Mouse (Mus musculus) T-helper 1 cell (primary cell): Measurements from ENCODE around the gene Mylpf.

Source experiments
- in situ Hi-C: fragments of 300-600 bp; cut with MboI, MseI; formaldehyde crosslinking; loops from one replicate; pipeline ENCODE4 v1.15.1; 2025; ENCODE audit warnings: high pct_unique_total_duplicates

Mylpf gene

GRCm38 (mm10) chr7:127196484-127196883 lies 12.2 kb upstream of the Mylpf start:
- in situ Hi-C loops, result loop anchor here (5.0 to 25.0 kb wide), 3 partner anchors 59 to 1191 kb away; partner anchors contain the start of gene Spn

GRCm38 (mm10) chr7:127206606-127207005 lies 2.1 kb upstream of the Mylpf start:
- in situ Hi-C loops, result loop anchor here (25.0 kb wide), 1 partner anchor 1031 kb away; the partner anchor contains the start of genes 9130023H24Rik, Armc5 and Tgfb1i1

DNA sequence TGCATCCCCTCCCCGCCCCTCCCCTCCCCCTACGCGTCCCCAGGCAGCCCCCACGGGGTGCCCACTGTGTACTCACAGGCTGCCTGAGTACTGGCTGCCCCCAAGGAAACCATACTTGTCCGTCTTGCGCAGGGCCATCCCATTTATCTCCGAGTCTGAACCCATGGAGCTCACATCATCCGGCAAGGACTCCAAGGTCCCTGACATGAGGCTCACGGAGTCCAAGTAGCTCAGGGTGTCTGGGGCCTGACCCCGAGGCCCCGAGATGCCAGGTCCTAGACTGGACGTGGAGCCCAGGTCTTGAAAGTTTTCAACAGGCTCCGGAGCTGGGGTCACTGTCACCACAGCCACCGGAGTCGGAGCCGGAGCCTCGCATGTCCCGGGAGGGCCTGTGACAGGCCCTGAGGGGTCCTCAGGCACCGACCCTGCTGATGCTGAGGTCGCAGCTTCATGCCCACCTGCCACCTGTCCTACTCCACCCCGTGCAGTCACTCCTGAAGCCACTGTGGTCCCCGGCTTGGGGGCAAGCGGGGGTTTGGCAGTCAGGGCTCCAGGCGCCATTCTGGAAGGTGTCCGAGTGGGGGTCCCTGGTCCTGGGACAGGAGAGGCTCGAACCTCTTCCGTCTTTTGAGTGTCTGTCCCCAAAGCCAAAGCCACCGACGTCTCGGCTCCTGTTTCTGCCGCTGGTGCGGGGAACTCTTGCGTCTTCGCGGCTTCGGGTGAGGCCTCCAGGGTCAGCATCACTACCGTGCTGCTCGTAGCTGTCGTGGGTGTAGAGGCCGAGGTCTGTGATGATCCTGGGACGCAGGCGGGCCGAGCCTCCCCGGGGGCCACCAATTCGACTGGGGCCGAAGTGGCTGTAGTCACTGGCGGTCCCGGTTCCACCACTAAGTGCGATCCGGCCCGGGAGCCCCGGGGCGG lies 1.1 kb upstream of the Mylpf start:
- in situ Hi-C loops, result loop anchor here (25.0 kb wide), 1 partner anchor 1030 kb away; the partner anchor contains the start of genes 9130023H24Rik, Armc5 and Tgfb1i1

DNA sequence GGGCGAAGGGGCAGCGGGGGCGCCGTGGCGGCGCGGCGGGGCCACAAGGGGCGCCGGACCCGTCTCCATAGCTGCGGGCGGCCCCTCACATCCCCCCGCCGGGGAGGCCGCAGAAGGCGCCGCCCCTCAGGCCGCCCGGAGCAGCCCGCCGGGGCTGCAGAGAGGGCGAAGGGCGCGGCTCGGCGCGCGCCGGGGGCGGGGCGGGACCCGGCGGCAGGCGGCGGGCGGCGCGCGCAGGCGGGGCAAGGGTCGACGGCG lies 466 bp upstream of the Mylpf start, which contains the start of gene Tbc1d10b:
Gene Tbc1d10b, minus strand, starts transcription at position 174 of the 258 bp plus-strand sequence.
- in situ Hi-C loops, result loop anchor here (25.0 kb wide), 1 partner anchor 1029 kb away; the partner anchor contains the start of genes 9130023H24Rik, Armc5 and Tgfb1i1

DNA sequence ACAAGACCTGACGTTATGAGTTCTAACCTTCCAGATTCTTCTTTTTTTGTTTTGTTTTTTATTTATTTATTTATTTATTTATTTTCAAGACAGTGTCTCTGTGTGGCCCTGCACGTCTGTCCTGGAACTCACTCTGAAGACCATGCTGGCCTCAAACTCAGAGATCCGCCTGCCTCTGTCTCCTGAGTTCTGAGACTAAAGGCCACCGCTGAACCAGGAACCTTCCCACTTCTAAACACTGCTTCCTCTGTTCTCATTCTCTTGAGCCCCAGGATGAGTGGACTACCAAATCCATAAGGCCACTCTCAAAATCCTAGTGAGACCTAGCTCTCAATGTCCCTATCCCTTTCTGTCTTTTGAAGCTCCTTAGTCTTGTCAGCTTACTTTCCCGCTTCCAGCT lies 1.2 kb downstream of the Mylpf start:
- in situ Hi-C loops, result loop anchor here (25.0 kb wide), 1 partner anchor 1027 kb away; the partner anchor contains the start of genes 9130023H24Rik, Armc5 and Tgfb1i1

DNA sequence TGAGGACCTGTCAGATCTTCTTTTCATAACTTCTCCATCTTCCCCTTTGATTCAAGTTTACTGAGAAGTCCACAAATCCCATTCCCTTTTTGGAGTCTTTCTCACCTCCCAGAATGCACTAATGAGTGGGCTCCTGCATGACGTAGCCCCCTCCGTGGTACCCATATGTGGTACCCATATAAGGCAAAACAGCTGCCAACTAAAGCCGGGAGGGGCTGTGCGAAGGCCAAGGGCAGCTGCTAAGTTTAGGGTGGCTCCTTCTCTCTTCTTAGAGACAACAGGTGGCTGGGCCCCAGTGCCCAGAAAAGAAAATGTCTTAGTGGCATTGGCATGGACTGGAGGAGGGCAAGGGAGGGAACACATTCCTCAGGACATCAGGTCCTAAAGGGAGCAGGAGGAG lies 1.6 kb downstream of the Mylpf start:
- in situ Hi-C loops, result loop anchor here (25.0 kb wide), 1 partner anchor 1027 kb away; the partner anchor contains the start of genes 9130023H24Rik, Armc5 and Tgfb1i1

DNA sequence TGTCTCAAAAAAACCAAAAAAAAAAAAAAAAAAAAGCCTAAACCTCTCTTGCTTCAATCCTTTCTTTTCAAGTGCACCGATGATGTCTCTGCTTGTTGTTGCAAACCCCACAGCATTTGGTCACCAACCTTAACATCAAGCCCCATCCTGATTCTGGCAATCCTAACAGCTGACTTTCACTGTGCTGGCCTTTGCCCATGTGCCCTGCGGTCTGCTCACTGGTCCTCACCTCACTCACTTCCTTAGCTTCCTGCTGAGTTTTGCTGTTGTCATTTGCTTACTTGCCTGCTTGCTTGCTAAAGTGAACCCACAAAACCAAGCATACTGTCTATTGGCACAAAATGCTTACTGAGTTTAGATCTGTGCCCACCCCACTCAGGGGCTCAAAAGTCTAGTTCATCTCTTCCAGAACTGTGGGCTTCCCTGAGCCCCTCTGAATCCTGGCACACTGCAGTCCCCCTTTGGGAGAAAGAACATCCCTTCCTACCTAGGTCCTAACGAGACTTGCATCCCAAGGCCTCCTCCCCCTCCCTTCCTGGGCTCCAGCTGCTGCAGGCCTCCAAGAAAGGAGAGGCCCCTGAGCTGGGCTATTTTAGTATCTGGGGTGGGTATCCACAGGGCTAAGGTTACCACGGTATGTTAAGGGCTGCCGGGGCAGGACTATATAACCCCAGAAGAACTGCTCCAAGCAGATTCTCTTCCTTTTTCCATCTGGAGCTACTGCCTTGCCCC lies 2.5 kb downstream of the Mylpf start:
- in situ Hi-C loops, result loop anchor here (25.0 kb wide), 1 partner anchor 1026 kb away; the partner anchor contains the start of genes 9130023H24Rik, Armc5 and Tgfb1i1

- in situ Hi-C loops, result loop anchor here (25.0 kb wide), 1 partner anchor 1025 kb away; the partner anchor contains the start of genes 9130023H24Rik, Armc5 and Tgfb1i1
These were observed 4.0 kb downstream of the Mylpf start for GRCm38 (mm10) chr7:127212432-127213250.

GRCm38 (mm10) chr7:127213485-127213884 lies 4.8 kb downstream of the Mylpf start:
- in situ Hi-C loops, result loop anchor here (25.0 kb wide), 1 partner anchor 1024 kb away; the partner anchor contains the start of genes 9130023H24Rik, Armc5 and Tgfb1i1

DNA sequence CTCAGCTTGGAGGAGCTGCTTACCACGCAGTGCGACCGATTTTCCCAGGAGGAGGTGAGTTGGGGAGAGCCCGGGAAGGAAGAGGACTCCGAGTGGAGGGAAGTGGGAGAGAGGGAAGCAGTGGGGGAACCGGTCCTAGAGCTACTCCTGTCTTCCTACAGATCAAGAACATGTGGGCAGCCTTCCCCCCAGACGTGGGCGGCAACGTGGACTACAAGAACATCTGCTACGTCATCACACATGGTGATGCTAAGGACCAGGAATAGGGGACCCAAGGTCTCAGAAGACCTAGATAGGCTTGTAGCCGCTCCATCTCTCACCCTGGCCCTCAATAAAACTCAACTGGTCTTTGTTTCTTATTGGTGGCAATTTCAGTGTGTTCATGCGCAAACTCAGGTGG lies 5.2 kb downstream of the Mylpf start:
- in situ Hi-C loops, result loop anchor here (25.0 kb wide), 1 partner anchor 1023 kb away; the partner anchor contains the start of genes 9130023H24Rik, Armc5 and Tgfb1i1

- in situ Hi-C loops, result loop anchor here (25.0 kb wide), 1 partner anchor 1023 kb away; the partner anchor contains the start of genes 9130023H24Rik, Armc5 and Tgfb1i1
These were observed 5.8 kb downstream of the Mylpf start for GRCm38 (mm10) chr7:127214521-127214920.

- in situ Hi-C loops, result loop anchor here (5.0 to 25.0 kb wide), 2 partner anchors 77 to 1022 kb away; partner anchors contain the start of genes 9130023H24Rik, Armc5 and Tgfb1i1
These were observed 6.5 kb downstream of the Mylpf start for GRCm38 (mm10) chr7:127214981-127215871.

DNA sequence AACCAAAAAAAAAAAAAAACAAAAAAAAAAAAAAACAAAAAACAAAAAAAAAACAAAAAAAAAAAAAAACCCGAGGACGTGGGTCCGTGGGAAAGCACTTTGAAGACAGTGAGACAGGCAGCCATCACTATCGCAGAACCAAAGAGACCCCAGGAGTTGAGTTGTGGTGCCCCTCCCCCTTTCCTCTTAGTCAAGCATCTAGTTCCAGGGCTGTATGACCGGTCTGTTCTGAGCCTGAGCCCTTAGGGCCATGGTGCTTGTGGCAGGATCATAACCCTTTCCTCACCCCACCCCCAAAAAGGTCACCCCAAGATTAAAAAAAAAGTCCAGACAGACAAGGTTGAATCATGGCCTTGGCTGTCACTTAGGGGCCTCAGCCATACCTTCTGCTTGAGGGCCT lies 7.6 kb downstream of the Mylpf start:
- in situ Hi-C loops, result loop anchor here (5.0 to 25.0 kb wide), 2 partner anchors 76 to 1021 kb away; partner anchors contain the start of genes 9130023H24Rik, Armc5 and Tgfb1i1

DNA sequence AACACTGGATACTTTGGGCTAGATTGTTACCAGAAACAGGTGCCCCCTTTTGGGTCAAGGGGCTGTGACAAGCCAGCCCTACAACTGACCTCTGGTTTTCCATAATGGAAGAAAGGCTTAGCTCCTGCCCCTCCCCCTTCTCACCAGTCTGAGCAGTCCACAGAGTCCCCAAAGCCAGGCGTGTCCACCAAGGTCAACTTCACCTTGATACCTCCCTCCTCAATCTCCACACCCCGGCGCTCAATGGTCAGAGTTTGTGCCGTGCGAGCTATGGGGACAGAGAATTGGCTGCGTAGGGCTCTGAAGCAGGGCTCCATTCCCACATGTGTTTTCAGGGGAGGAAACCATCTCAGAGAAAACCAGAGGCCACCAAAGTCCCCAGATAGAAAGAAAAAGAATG lies 8.8 kb downstream of the Mylpf start:
- in situ Hi-C loops, result loop anchor here (5.0 to 25.0 kb wide), 2 partner anchors 75 to 1020 kb away; partner anchors contain the start of genes 9130023H24Rik, Armc5 and Tgfb1i1

DNA sequence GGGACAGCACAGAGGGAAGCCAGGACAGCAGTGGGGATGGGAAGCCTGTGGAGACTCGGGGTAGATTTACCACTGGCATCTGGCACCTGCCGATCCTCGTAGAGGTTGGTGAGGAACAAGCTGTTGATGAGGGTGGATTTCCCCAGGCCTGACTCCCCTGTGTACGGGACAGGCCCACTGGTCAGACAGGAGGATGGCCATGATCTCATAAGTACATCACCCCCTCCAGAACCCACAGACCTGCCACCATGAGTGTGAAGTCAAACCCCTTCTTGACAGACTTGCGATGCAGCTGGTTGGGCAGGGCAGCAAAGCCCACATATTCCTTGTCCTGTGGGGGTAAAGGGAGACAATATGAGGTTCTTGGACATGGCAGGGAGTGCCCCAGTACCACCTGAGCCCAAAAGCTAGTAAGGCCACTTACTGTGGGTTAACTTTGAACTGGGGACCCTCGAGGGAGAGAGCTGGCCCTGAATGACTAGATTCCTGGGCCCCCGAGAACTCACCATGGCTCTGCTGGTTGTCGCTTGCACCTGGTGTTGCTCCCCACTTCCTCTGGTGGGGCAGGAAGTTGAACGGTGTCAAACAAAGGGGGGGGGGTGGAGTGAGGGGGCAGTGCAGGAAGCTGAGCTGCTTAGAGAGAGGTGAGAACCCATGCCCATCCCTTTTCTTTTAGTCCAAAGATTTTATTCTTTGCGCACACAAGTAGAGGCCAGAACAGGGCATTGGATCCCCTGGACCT lies 9.4 kb downstream of the Mylpf start:
- in situ Hi-C loops, result loop anchor here (5.0 to 25.0 kb wide), 2 partner anchors 74 to 1019 kb away; partner anchors contain the start of genes 9130023H24Rik, Armc5 and Tgfb1i1

DNA sequence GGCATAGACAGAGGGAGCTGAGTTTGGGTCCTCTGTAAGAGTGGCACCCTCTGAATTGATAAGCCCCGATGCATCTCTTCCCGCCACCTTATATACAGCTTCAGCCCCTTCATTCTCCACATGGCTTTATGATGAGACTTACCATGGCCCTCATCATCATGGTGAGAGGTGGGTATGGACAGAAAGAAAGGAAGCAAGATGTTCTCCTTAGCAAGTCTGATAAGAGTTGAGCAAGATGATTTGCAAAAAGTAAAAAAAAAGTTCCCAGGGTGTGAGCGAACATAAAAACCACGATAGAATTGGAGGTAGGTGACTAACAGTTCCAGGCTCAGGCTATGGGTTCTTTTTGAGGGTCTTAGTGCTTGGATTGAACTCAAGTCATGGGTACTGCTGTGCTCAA lies 10.0 kb downstream of the Mylpf start:
- in situ Hi-C loops, result loop anchor here (5.0 to 25.0 kb wide), 2 partner anchors 74 to 1019 kb away; partner anchors contain the start of genes 9130023H24Rik, Armc5 and Tgfb1i1

- in situ Hi-C loops, result loop anchor here (25.0 kb wide), 1 partner anchor 1017 kb away; the partner anchor contains the start of genes 9130023H24Rik, Armc5 and Tgfb1i1
These were observed 11.8 kb downstream of the Mylpf start for GRCm38 (mm10) chr7:127220440-127220839.

- in situ Hi-C loops, result loop anchor here (25.0 kb wide), 1 partner anchor 1014 kb away; the partner anchor contains the start of genes 9130023H24Rik, Armc5 and Tgfb1i1
These were observed 14.4 kb downstream of the Mylpf start for GRCm38 (mm10) chr7:127223106-127223505.
